8 mouse cellular contexts compared by ENCODE assay signal in the genomic region with DNA sequence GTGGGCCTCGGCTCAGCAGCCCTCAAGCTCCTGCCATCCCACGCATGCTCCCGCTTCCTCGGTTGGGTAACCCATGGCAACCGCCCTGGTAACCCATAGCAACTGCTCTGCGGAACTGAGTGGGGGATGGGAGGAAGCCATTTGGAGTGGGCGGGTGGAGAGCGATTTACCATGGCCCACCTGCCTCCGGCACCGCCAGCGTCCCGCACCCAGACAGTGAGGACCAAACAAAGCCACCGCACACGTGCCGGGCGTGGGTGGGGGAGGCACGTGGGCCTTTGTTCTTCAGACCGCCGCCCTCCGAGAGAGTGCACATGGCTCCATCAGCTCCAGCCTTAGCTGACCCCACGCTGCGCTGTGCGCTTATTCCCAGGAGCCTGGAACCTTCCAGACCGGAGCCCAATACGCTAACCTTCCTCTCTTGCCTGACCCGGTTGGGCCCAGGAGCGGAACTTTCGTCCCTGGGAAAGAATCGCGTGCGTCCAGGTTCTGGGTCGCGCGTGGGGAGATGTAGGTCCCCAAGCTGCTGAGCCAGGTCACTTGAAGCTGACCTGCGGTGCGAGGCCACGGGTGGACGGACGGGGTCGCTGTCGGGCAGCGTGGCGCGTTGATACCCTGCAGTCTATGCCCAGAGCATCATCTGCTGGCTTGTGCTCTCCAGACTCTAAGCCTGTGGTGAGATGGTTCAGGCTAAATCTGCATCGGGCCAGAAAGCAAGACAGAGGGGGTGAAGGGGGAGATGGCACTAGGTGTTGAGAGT.
DNase-seq lines count a peak whose midpoint lies in the region; ATAC-seq lines count a peak whose summit lies in the region.

No protein-coding gene starts in this region.

- H3K9ac ChIP-seq in intestine, embryonic 15.5 days = peak overlapping the region; percentile 37; the same call in 1 of the 2 replicates

- no peaks in the 10 kb centered on the region for H3K9me3 ChIP-seq in intestine, embryonic 15.5 days

- no peaks in the 10 kb centered on the region for H3K36me3 ChIP-seq in intestine, embryonic 15.5 days

- no peaks in the 10 kb centered on the region for H3K27me3 ChIP-seq in intestine, embryonic 15.5 days (replicated peaks)

- H3K4me2 ChIP-seq in intestine, embryonic 15.5 days (replicated peaks) = peak overlapping the region; percentile 90

- peak overlapping the region; percentile 34 for H3K4me3 ChIP-seq in intestine, embryonic 15.5 days (replicated peaks)

- 4% methylated on average over 45 of the region's 45 CpGs for WGBS in intestine, embryonic 15.5 days

- DNase-seq in adrenal gland, adult 2 months = peak; percentile 87
- DNase-seq in embryo, embryonic 11.5 days (ENCODE audit: low read depth, low spot score) = peak; percentile 82
- DNase-seq in gastrocnemius, postnatal 4 days (ENCODE audit: low spot score in 2 of 2) = peak; percentile 61 to 73
- peak; percentile 96 to 98 for DNase-seq in left cerebral cortex, postnatal 14 days (ENCODE audit: low spot score in 2 of 2)
- peak; percentile 96 for DNase-seq in right cerebral cortex, postnatal 14 days
- DNase-seq in urinary bladder, postnatal 14 days (ENCODE audit: low spot score) = peak; percentile 77

- ATAC-seq in intestine, embryonic 15.5 days = peak; percentile 83
- ATAC-seq in megakaryocyte-erythroid progenitor cell, adult 5-6 weeks (replicated peaks; ENCODE audit: low FRiP score, low TSS enrichment, poor library complexity, severe bottlenecking) = peak; percentile 97

- intact Hi-C loops in left cerebral cortex, postnatal 14 days (cut with DNase I) = loop anchor here (1.0 kb wide), 1 partner anchor 257 kb away; no protein-coding TSS in a partner anchor

- H3K4me1 ChIP-seq in intestine, embryonic 15.5 days (replicated peaks) = peaks cover 10% of the 10 kb centered on the region

- H3K27ac ChIP-seq in intestine, embryonic 15.5 days = no peak overlapping the region
